Mouse (Mus musculus): ENCODE data around the gene Rapsn. TPM values are rescaled to one million over a fixed set of nuclear protein-coding genes. Genes with fewer than 3 reads are reported as not detected.

Rapsn gene
- total RNA-seq, 4 experiments from 2014 or later, result 0.57 to 0.81 (median 0.70) TPM

DNA sequence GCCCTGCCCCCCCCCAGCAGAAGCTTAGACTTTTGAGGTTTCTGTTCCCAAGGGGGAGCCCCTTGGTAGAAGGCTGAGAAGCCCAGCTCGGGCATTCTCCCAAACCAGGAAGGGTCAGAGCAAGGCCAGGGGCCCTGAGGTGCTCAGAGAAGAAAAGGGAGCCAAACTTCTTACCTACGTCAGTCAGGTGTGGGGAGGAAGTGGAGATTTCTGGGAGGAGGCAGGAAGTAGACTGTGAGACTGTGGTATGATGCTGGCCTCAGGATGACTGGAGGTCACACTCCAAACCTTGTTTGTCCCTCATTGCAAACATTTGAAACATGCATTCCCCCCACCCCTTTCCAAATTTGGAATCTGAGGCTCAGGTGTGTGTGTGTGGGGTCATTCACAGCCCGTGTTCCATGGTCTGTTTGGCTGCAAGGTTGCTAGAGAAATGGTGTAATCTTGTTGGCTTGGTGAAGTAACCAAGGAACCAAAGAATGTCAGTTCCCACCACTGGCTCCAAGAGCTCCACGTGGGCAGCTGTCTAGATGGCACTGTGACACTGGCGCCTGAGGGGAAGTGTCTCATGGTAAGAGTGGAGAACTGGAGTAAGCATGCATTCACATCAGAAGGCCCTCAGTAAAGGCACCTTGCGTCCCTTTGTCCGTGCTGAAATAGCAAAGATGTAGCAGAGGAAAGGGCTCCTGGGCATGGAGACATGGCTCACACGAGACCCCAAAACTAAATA, 45.5 kb downstream of the Rapsn start:
- no peak for DNase-seq (ENCODE audit: low spot score in 2 of 2)

DNA sequence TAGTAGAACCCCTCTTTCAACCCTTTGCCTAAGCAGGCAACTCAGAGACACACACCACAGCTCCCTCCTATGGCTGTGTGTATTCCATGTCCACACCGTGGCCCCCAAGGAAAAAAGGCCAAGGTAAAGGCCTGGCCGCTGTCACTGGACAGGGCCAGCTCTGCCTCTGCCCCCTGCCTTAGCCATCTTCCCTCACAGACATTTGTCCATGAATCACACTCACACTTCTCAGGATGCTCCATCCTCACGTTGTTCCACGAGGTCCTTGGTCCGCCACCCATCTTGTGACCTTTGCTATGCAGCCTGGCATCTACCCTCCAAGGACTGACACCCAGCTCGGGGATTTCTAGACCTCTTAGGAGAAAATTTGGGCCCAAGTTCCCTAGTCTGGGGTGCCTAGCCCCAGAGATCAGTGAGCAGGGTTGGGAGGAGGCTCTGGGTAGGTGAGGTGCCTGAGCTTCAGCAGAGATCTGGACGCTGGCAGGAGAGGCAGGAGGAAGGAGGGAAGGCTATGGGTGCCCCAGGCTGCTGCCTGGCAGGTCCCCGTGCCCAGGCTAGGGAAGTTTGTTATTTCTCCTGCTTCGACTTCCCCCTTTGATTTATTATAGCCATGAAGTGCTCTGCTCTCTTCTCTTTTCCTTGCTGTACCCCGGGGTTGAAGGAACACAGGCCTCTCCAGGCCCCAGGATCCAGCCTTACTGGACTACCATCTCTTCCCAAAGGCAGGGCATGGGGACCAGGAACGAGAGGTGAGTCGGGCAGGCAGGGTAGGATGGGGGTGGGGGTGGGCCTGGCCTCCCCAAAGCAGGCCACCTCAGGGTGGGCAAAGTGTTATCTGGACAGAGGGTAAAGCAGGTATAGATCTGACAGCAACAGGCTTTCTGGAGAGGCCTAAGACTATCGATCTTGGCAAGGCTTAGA, 46.6 kb downstream of the Rapsn start, which contains the start of gene Spi1:
Spi1 (plus strand) TSS at position 616 of the 921 bp plus-strand sequence.
- DNase-seq (ENCODE audit: low spot score in 2 of 2), result no peak

- DNase-seq (ENCODE audit: low spot score in 2 of 2), result no peak
Measured at GRCm38 (mm10) chr2:91082844-91083243, 47.4 kb downstream of the Rapsn start.

GRCm38 (mm10) chr2:91083366-91083940, 48.0 kb downstream of the Rapsn start:
- DNase-seq (ENCODE audit: low spot score in 2 of 2), result no peak

DNA sequence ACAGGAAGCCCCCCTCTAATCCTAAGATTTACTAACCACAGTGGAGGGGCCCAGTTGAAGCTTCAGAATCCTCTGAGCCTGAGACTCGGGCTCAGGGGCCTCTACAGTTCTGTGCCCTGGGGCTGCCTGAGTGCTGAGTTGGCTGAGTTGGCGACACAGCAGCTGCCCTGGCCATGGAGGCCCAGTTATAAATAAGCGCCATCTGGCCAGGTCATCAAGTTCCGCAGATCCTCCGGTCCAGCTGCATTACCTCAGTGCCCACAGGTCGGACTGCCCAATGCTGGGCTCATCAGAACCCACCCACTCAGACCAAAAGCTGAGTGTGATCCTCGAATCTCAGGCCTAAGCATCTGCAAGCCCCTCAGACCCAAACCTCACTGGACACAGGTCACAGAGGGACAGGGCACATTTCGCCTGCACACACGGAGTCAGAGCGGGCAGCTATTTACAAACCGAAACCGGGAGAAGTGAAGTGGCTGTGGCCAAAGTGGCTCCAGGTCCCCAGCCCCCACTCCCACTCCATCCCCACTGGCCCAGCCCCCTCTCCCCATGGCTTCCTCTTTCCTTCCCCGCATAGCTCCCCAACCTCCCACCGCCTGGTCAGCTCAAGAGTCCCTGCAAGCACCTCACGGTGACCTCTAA, 48.9 kb downstream of the Rapsn start:
- no peak for DNase-seq (ENCODE audit: low spot score in 2 of 2)

DNA sequence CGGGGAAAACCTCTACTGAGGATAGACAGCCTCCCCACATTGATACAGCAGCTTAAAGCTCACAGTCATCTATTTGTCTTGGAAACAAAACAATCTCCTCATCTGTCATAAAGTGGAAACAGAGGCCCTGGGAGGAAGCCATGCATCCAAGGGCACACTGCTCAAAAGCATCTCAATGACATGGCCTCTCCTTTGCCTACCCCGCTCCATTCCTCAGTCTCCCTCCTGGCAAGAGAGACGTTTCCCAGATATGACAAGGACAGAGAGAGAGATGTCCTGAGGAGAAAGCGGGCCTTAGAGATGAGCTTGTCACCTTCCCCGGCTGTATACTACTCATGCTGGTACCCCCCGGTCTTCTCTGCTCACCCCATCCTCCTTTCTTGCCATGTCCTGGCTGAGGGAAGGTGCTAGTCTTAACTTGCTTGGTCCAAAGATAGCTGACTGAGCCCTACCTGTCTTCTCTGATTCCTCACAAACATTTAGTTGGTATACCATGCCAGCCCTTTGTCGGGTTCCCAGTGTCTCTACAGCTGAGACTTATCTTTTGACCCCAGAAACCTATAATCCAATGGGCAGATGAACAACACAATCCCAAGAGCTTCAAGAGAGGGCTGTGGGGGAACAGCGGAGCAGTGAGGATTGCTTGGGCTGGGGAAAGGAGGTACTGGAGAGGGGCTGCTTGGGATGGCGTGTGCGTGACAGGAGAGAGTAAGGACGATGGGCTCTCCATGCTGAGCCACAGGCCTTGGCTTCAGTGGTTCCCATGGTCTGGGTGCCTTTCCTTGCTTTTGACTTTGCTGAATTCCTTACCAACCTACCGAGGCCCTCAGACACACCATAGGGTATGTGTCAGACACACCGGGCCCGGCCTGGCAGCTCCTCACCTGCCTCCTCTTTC, 50.3 kb downstream of the Rapsn start:
- no peak for DNase-seq (ENCODE audit: low spot score in 2 of 2)

DNA sequence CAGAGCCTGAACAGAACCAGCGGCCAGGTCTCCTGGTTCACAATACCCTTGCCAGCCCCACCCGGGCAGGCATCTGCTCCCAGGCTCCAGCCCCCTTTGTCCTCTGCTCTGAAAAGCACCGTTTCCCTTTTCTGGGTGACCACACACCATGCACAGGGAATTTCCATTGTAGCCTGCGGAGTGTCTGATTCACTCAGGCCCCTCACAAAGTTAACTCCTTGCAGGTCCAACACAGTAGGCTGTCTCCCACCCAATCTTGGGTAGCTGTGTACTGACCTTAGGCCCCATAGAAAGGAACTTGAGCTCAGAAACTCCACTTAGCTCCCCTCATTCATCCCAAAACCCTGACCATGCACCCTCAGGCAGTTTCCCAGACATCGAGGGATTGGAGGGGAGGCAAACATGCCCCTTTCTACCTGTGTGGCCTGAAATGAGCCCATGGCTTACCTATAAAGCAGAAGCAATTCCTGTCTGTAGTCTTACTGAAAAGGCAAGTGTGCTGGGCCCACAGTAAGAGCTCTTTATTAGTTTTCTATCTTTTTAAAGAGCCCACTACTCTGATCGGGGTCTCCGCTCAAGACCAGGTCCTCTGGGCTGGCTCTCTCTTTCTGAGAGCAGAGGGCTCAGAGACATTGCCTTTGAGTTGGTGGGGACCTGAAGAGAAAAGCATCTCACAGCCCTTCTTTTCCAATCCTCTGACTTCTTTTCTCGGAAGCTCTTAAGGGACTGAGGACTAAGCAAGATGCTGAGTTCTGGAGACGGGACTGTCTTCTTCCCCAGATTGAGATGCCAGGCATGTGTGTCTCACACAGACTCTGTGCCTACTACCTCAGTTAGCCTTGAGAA, 51.2 kb downstream of the Rapsn start:
- DNase-seq (ENCODE audit: low spot score in 2 of 2), result no peak

GRCm38 (mm10) chr2:91087453-91087852, 52.0 kb downstream of the Rapsn start:
- no peak for DNase-seq (ENCODE audit: low spot score in 2 of 2)

GRCm38 (mm10) chr2:91088987-91089386, 53.6 kb downstream of the Rapsn start:
- no peak for DNase-seq (ENCODE audit: low spot score in 2 of 2)

GRCm38 (mm10) chr2:91090208-91090607, 54.8 kb downstream of the Rapsn start:
- DNase-seq (ENCODE audit: low spot score in 2 of 2), result no peak

- DNase-seq (ENCODE audit: low spot score in 2 of 2), result peak in 1 of 2 experiments; percentile 69
Measured at GRCm38 (mm10) chr2:91090827-91091226, 55.4 kb downstream of the Rapsn start.

Other genes with a start within 250 kb of the Rapsn start
- 100 to 1,000 TPM in 3 of 4 experiments, 10 to 100 TPM in 1; 99.3 to 117 (median 109) TPM for gene Mtch2, start 188.5 kb upstream of the Rapsn start, total RNA-seq (2022)
- 100 to 1,000 TPM; 243 to 258 (median 253) TPM for gene C1qtnf4, start 149.8 kb upstream of the Rapsn start, total RNA-seq (2022)
- 10 to 100 TPM; 33.1 to 51.2 (median 40.3) TPM for gene Kbtbd4, start 130.9 kb upstream of the Rapsn start, total RNA-seq (2022)
- gene Ndufs3, start 130.8 kb upstream of the Rapsn start, total RNA-seq (2022), result 100 to 1,000 TPM; 244 to 284 (median 255) TPM
- gene Celf1, start 95.2 kb upstream of the Rapsn start, total RNA-seq (2022), result 100 to 1,000 TPM; 129 to 151 (median 138) TPM
- gene Psmc3, start 18.4 kb downstream of the Rapsn start, total RNA-seq (2022), result 100 to 1,000 TPM; 188 to 218 (median 202) TPM
- gene Slc39a13, start 34.8 kb downstream of the Rapsn start, total RNA-seq (2022), result 10 to 100 TPM; 33.5 to 35.5 (median 34.7) TPM
- gene Spi1, start 46.8 kb downstream of the Rapsn start, total RNA-seq (2022), result 1 to 10 TPM; 3.9 to 8.9 (median 6.5) TPM
- under 1 TPM; 0.33 to 0.91 (median 0.69) TPM for gene Mybpc3, start 82.5 kb downstream of the Rapsn start, total RNA-seq (2022)
- gene Madd, start 148.2 kb downstream of the Rapsn start, total RNA-seq (2022), result 100 to 1,000 TPM; 200 to 219 (median 206) TPM
- 1 to 10 TPM; 3.3 to 4.3 (median 3.4) TPM for gene Nr1h3, start 167.2 kb downstream of the Rapsn start, total RNA-seq (2022)
- 10 to 100 TPM; 47.5 to 53.2 (median 50.1) TPM for gene Acp2, start 167.3 kb downstream of the Rapsn start, total RNA-seq (2022)
- 10 to 100 TPM; 12.7 to 15.5 (median 13.2) TPM for gene Ddb2, start 201.4 kb downstream of the Rapsn start, total RNA-seq (2022)
- 10 to 100 TPM; 40.3 to 47.5 (median 45.7) TPM for gene Pacsin3, start 220.3 kb downstream of the Rapsn start, total RNA-seq (2022)
- gene Arfgap2, start 229.4 kb downstream of the Rapsn start, total RNA-seq (2022), result 10 to 100 TPM; 74.4 to 80.8 (median 79.3) TPM